Mouse (Mus musculus) hindbrain, postnatal 0 days (tissue): Measurements from ENCODE around the gene Cox19. TPM values are rescaled to one million over a fixed set of nuclear protein-coding genes. Genes with fewer than 3 reads are reported as not detected.

Experiments
- ATAC-seq: fragments of 200-750 bp; cut with Nextera tagmentation; 2 replicates; pipeline ENCODE4 v1.8.0; 2017; ENCODE audit warnings: mild to moderate bottlenecking, moderate TSS enrichment, moderate library complexity
- DNase-seq: peaks from one replicate; pipeline ENCODE4 v3.0.0-alpha.2; 2015; ENCODE audit warnings: low spot score
- H3K27ac ChIP-seq: fragments of 300-500 bp; sonication (generic); 2 replicates; pipeline ENCODE4 v1.5.1; 2014; ENCODE audit warnings: mild to moderate bottlenecking
- H3K27me3 ChIP-seq: fragments of 300-500 bp; sonication (generic); 2 replicates; pipeline ENCODE4 v1.6.1; 2014; ENCODE audit warnings: low read length, mixed read lengths; ENCODE audit not compliant: insufficient read depth
- H3K36me3 ChIP-seq: fragments of 300-500 bp; sonication (generic); 2 replicates; pipeline ENCODE4 v1.6.1; 2014; ENCODE audit warnings: low read length, mixed read lengths; ENCODE audit not compliant: insufficient read depth
- H3K4me1 ChIP-seq: fragments of 300-500 bp; sonication (generic); 2 replicates; pipeline ENCODE4 v1.6.1; 2014; ENCODE audit warnings: antibody characterized with exemption, low read length, mixed read lengths; ENCODE audit not compliant: insufficient read depth
- H3K4me2 ChIP-seq: fragments of 300-500 bp; sonication (generic); 2 replicates; pipeline ENCODE4 v1.6.1; 2014; ENCODE audit warnings: low read depth, mild to moderate bottlenecking, low read length, moderate library complexity, mixed read lengths
- H3K4me3 ChIP-seq: fragments of 300-500 bp; sonication (generic); 2 replicates; pipeline ENCODE4 v1.5.1; 2014; ENCODE audit warnings: low read length
- H3K9ac ChIP-seq: fragments of 300-500 bp; sonication (generic); replicated peaks from 2 replicates; pipeline ENCODE4 v1.6.1; 2014; ENCODE audit warnings: mild to moderate bottlenecking, low read length, moderate library complexity, mixed read lengths
- H3K9me3 ChIP-seq: fragments of 300-500 bp; sonication (generic); 2 replicates; pipeline ENCODE4 v1.6.1; 2016; ENCODE audit warnings: low read length, mixed read lengths
- CTCF ChIP-seq: IDR thresholded peaks from 2 replicates; pipeline ENCODE4 v1.5.1; 2016; ENCODE audit warnings: antibody characterized with exemption, control low read depth, low read depth
- WGBS: fragments of 180-500 bp; shearing (Covaris S2); extraction: QIAGEN DNeasy Blood & Tissue Kit; methylation state at CpG from one replicate; pipeline ENCODE4 v1.1.7; 2014; 5-methylcytosine and 5-hydroxymethylcytosine counted together
- polyA plus RNA-seq: library from polyadenylated mRNA; unstranded; fragments of >200 nt; fragmentation: Nextera tagmentation; extraction: Ambion mirVana; gene quantifications from 2 replicates; pipeline ENCODE4 v1.2.1, GENCODE M21; 2015
- total RNA-seq: library from RNA; depleted of rRNA; stranded (reverse); fragments of >200 nt; gene quantifications from 2 replicates; pipeline ENCODE4 v1.2.3, GENCODE M21; 2014

The Cox19 gene
- total and polyA plus RNA-seq, 2 experiments from 2014 or later = 91.0 to 93.7 TPM

- Histone ChIP-seq H3K4me3 (no peak overlapping the region), H3K36me3 (no peaks in the 10 kb centered on the region), H3K4me2 (0 out of 2 replicates have a peak overlapping the region, but pooled peaks have one; percentile 13), H3K9me3 (no peaks in the 10 kb centered on the region), H3K4me1 (peaks cover 29% of the 10 kb centered on the region), H3K27ac (peak overlapping the region; percentile 75), H3K9ac (peak overlapping the region; percentile 14; the same call in 1 of the 2 replicates), H3K27me3 (no peaks in the 10 kb centered on the region)
- DNase-seq (peak; percentile 47), ATAC-seq (peak; percentile 18; the same call in 1 of the 2 replicates)
- no peak for TF ChIP-seq CTCF
- 47% methylated on average over 8 of the region's 8 CpGs for WGBS
These were observed 31.5 kb upstream of the Cox19 start for GRCm38 (mm10) chr5:139382760-139383159.

DNA sequence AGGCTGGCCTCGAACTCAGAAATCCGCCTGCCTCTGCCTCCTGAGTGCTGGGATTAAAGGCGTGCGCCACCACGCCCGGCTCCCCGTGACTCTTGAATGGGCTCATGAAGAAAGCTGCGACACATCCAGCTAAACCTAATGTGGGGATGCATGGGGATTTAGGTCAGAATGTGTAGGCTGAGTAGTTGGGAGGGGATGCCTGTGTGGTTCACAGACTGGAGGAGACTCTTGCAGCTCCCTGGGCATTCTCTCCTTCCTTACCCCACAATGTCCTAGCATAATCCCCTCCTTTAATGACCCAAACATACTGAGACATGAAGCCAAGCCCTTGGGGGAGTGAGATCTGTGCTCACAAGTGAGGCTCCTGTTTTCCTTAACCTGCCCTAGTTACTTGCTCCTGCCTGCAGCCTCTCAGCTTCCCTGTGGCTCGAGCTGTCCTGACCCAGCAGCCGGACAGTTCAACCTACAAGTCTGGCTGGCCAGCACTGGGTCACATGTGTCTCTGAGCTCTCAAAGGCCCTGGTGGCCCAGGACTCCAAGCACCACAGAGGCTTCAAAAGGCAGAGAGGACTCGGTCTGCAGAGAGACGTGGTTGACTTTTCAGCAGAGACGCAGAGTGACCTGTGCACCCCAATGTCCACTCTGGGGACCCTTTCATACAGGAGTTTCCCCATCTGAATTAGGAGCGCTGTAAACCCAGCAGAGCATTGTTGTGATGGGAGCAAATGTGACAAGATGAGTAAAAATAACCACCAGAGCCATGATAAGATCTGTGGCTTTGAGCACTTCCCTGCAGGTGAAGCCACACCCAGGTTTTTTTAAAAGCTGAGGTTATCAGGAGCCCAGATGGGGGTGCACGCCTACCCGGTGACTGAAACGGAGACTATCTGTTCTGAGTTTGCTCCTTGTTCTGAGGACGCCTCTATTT is 30.6 kb upstream of the Cox19 start:
- Histone ChIP-seq H3K4me3 (no peak overlapping the region), H3K27me3 (no peaks in the 10 kb centered on the region), H3K27ac (peak overlapping the region; percentile 75), H3K36me3 (no peaks in the 10 kb centered on the region), H3K9me3 (no peaks in the 10 kb centered on the region), H3K4me1 (peaks cover 26% of the 10 kb centered on the region), H3K4me2 (peak overlapping the region; percentile 88; the same call in 1 of the 2 replicates), H3K9ac (no peak overlapping the region; the same call in 1 of the 2 replicates)
- DNase-seq = no peak
- ATAC-seq = no peak
- 80% methylated on average over 18 of the region's 18 CpGs for WGBS
- no peak for TF ChIP-seq CTCF

GRCm38 (mm10) chr5:139380385-139381248 is 29.4 kb upstream of the Cox19 start:
- H3K9me3 ChIP-seq = no peaks in the 10 kb centered on the region
- DNase-seq (peak; percentile 92), ATAC-seq (peak; percentile 83)
- no peak for TF ChIP-seq CTCF
- WGBS = 2% methylated on average over 71 of the region's 73 CpGs
- H3K4me3 ChIP-seq = peak overlapping the region; percentile 67
- H3K9ac ChIP-seq = peak overlapping the region; percentile 66
- no peaks in the 10 kb centered on the region for H3K36me3 ChIP-seq
- H3K4me1 ChIP-seq = peaks cover 26% of the 10 kb centered on the region
- peak overlapping the region; percentile 88 for H3K4me2 ChIP-seq
- no peaks in the 10 kb centered on the region for H3K27me3 ChIP-seq
- H3K27ac ChIP-seq = peak overlapping the region; percentile 82

DNA sequence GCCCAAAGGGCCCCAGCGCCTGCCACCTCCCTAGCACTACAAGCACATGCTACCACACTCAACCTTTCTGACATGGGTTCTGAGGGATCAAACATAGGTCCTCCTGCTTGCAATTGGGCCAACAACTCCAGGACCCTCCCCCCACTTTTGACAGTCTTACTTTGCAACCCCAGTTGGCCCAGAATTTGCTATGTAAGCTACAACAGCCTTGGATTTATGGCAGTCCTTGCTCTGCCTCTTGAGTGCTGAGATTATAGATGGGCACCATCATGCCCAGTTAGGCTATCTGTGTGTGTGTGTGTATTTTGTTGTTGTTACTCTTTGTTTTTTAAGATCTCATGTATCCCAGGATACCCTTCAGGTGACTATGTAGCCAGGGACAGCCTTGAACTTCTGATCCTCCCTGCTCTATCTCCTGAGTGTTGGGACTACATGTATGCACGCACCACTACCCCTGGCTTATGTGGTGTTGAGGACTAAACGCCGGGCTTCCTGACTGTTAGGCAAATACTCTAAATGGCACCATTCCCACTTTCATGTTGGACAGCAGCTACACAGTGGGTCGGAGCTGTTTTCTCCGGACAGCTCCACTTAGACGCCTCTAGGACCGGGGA is 28.7 kb upstream of the Cox19 start:
- DNase-seq (no peak), ATAC-seq (no peak; the same call in 1 of the 2 replicates)
- no peak for TF ChIP-seq CTCF
- Histone ChIP-seq H3K4me1 (peaks cover 26% of the 10 kb centered on the region), H3K4me3 (peak overlapping the region; percentile 67), H3K27me3 (no peaks in the 10 kb centered on the region), H3K9me3 (no peaks in the 10 kb centered on the region), H3K36me3 (no peaks in the 10 kb centered on the region), H3K27ac (peak overlapping the region; percentile 82), H3K9ac (peak overlapping the region; percentile 66), H3K4me2 (peak overlapping the region; percentile 88)
- WGBS = 17% methylated on average over 8 of the region's 8 CpGs

DNA sequence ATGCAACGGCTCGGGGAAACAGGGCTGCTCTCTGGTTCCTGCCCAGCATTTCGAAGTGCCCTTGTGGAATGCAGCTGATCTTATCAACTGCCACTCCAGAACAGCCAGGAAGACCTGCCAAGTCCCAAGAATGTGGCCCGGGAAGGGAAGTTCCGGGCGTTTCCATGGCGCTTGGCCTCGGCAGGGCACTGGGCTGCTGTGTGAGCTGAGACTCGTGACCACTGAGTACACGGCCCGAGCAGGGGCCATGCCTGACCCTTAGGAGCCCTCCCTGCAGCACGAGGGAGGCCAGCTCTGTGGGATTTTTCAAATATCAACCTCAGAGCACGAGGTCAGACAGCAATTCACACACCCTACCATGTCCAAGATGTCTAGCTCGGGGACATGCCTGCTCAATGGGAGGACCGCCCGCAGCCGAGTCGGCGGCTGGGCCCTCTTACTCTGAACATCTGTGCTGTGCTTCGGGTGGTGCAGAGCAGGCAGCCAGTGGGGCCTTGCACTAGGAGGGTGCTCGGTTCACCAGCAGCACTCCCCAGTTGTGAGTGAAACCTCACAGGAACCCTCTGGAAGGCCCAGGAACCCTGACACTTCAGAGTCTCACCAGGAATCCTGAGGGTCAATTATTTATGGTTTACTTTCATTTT is 27.9 kb upstream of the Cox19 start:
- DNase-seq = peak; percentile 58
- Histone ChIP-seq H3K4me1 (peaks cover 26% of the 10 kb centered on the region), H3K36me3 (no peaks in the 10 kb centered on the region), H3K4me3 (no peak overlapping the region), H3K9ac (no peak overlapping the region), H3K4me2 (no peak overlapping the region), H3K27ac (peak overlapping the region; percentile 45), H3K9me3 (no peaks in the 10 kb centered on the region), H3K27me3 (no peaks in the 10 kb centered on the region)
- 37% methylated on average over 21 of the region's 21 CpGs for WGBS
- ATAC-seq = peak; percentile 55
- TF ChIP-seq CTCF = no peak

- WGBS = 82% methylated on average over 7 of the region's 7 CpGs
- H3K4me3 ChIP-seq = no peak overlapping the region
- H3K4me2 ChIP-seq = no peak overlapping the region
- no peaks in the 10 kb centered on the region for H3K9me3 ChIP-seq
- H3K4me1 ChIP-seq = peaks cover 25% of the 10 kb centered on the region
- H3K9ac ChIP-seq = no peak overlapping the region
- DNase-seq (no peak), ATAC-seq (no peak)
- no peak overlapping the region for H3K27ac ChIP-seq
- TF ChIP-seq CTCF = no peak
- no peaks in the 10 kb centered on the region for H3K27me3 ChIP-seq
- H3K36me3 ChIP-seq = no peaks in the 10 kb centered on the region
These were observed 27.0 kb upstream of the Cox19 start for GRCm38 (mm10) chr5:139378271-139378556.
